Mouse (Mus musculus) embryonic facial prominence, embryonic 12.5 days (tissue): ENCODE measurements around the gene Pank2. TPM values are rescaled to one million over a fixed set of nuclear protein-coding genes. Genes with fewer than 3 reads are reported as not detected.
"Not testable (repeated sequence)": the region's sequence is repeated elsewhere in the genome, so short reads cannot be mapped to it uniquely, and the experiment has no call there.

Source experiments
- ATAC-seq: fragments of 200-750 bp; cut with Nextera tagmentation; 2 replicates; pipeline ENCODE4 v1.8.0; 2017; ENCODE audit not compliant: insufficient number of reproducible peaks, insufficient read depth, low FRiP score, low TSS enrichment
- H3K27ac ChIP-seq: fragments of 300-500 bp; sonication (generic); 2 replicates; pipeline ENCODE4 v1.5.1; 2016; ENCODE audit warnings: mild to moderate bottlenecking
- H3K27me3 ChIP-seq: fragments of 300-500 bp; sonication (generic); 2 replicates; pipeline ENCODE4 v1.6.1; 2016; ENCODE audit warnings: mild to moderate bottlenecking, moderate library complexity
- H3K36me3 ChIP-seq: fragments of 300-500 bp; sonication (generic); 2 replicates; pipeline ENCODE4 v1.6.1; 2016; ENCODE audit warnings: mild to moderate bottlenecking
- H3K4me1 ChIP-seq: fragments of 300-500 bp; sonication (generic); 2 replicates; pipeline ENCODE4 v1.6.1; 2016
- H3K4me2 ChIP-seq: fragments of 300-500 bp; sonication (generic); replicated peaks from 2 replicates; pipeline ENCODE4 v1.6.1; 2016; ENCODE audit warnings: mild to moderate bottlenecking, moderate library complexity
- H3K4me3 ChIP-seq: fragments of 300-500 bp; sonication (generic); 2 replicates; pipeline ENCODE4 v1.5.1; 2016; ENCODE audit warnings: mild to moderate bottlenecking
- H3K9ac ChIP-seq: fragments of 300-500 bp; sonication (generic); 2 replicates; pipeline ENCODE4 v1.6.1; 2016; ENCODE audit warnings: mild to moderate bottlenecking, moderate library complexity
- H3K9me3 ChIP-seq: fragments of 300-500 bp; sonication (generic); 2 replicates; pipeline ENCODE4 v1.6.1; 2016; ENCODE audit warnings: mild to moderate bottlenecking, moderate library complexity
- WGBS: fragments of 180-500 bp; shearing (Covaris S2); methylation state at CpG from one replicate; pipeline ENCODE4 v1.1.7; 2016; 5-methylcytosine and 5-hydroxymethylcytosine counted together
- polyA plus RNA-seq: library from polyadenylated mRNA; unstranded; fragments of >200 nt; fragmentation: Nextera tagmentation; extraction: Ambion mirVana; gene quantifications from 2 replicates; pipeline ENCODE4 v1.2.1, GENCODE M21; 2016

Gene Pank2
- polyA plus RNA-seq, 1 experiment from 2014 or later, result 61.8 TPM

GRCm38 (mm10) chr2:131300485-131300884, 38.2 kb downstream of the Pank2 start:
- Histone ChIP-seq H3K9me3 (no peaks in the 10 kb centered on the region), H3K27ac (no peak overlapping the region), H3K27me3 (no peaks in the 10 kb centered on the region), H3K9ac (no peak overlapping the region), H3K4me3 (no peak overlapping the region), H3K4me2 (no peak overlapping the region), H3K4me1 (no peaks in the 10 kb centered on the region), H3K36me3 (peaks cover 60% of the 10 kb centered on the region)
- ATAC-seq, result no peak
- WGBS, result 86% methylated on average over 2 of the region's 2 CpGs

DNA sequence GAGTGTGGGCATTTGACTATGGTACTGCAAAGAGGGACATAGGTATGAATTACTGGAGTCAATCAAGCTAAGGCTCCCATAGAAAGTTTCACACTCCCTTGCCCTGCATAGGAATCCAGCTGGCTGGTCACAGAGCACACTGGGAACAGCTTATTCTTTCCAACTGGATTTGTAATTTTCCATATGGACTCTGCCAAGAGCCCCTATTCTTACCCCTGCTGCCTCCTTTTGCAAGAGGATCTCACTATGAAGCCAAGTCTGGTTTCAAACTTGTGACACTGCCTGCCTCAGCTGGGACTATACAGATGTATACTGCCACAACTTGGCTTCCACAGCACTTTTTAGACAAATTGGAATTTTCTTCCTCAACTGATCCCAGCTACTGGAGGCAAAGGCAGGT, 39.3 kb downstream of the Pank2 start:
- Histone ChIP-seq H3K27ac (no peak overlapping the region), H3K27me3 (no peaks in the 10 kb centered on the region), H3K9ac (no peak overlapping the region), H3K4me3 (no peak overlapping the region), H3K4me2 (no peak overlapping the region), H3K4me1 (no peaks in the 10 kb centered on the region), H3K9me3 (no peaks in the 10 kb centered on the region), H3K36me3 (peaks cover 49% of the 10 kb centered on the region)
- ATAC-seq, result no peak

GRCm38 (mm10) chr2:131304497-131304896, 42.2 kb downstream of the Pank2 start:
- 88% methylated on average over 9 of the region's 9 CpGs for WGBS
- H3K4me1 ChIP-seq, result no peaks in the 10 kb centered on the region
- H3K4me2 ChIP-seq, result no peak overlapping the region
- ATAC-seq, result no peak
- no peak overlapping the region for H3K27ac ChIP-seq
- H3K9me3 ChIP-seq, result no peaks in the 10 kb centered on the region
- H3K27me3 ChIP-seq, result no peaks in the 10 kb centered on the region
- no peak overlapping the region for H3K4me3 ChIP-seq
- no peak overlapping the region for H3K9ac ChIP-seq
- peaks cover 32% of the 10 kb centered on the region for H3K36me3 ChIP-seq

DNA sequence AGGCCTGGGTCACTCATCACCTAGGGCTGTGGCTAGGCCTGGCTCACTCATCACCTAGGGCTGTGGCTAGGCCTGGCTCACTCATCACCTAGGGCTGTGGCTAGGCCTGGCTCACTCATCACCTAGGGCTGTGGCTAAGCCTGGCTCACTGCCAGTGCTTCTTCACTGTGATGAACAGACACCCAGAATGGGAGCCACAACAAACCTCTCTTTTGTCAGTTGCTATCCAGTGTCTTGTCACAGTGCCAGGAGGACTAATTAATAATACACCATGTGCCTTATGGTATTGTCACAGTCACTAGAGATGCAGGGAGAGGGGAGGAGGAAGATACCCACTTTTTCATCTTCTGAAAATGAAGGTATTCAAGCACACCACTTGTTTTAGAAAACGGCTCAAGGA, 42.9 kb downstream of the Pank2 start:
- not testable (repeated sequence) for H3K9ac ChIP-seq, H3K4me1 ChIP-seq, H3K4me2 ChIP-seq, H3K9me3 ChIP-seq, H3K27me3 ChIP-seq, ATAC-seq, H3K27ac ChIP-seq, H3K4me3 ChIP-seq
- H3K36me3 ChIP-seq, result peaks cover 32% of the 10 kb centered on the region
- 82% methylated on average over 1 of the region's 1 CpGs for WGBS

DNA sequence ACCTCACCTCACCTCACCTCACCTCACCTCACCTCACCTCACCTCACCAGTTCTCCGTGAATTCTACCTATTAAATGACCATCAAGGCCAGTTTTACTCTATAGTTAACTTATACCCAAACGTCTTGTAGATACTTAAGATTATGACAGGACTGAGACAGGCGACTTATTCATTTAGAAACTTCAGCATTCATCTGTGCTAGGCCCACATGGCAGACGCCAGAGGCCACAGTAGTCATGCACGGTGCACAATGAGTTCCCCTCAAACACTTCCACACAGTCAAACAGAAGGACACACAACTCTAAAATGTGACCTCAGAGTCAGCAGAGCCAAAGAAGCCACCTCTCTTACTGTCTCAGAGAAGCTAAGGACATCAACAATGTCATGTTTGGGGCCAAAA, 45.1 kb downstream of the Pank2 start:
- no peak overlapping the region for H3K4me3 ChIP-seq
- no peaks in the 10 kb centered on the region for H3K9me3 ChIP-seq
- no peak overlapping the region for H3K9ac ChIP-seq
- no peaks in the 10 kb centered on the region for H3K4me1 ChIP-seq
- H3K36me3 ChIP-seq, result peaks cover 20% of the 10 kb centered on the region
- no peaks in the 10 kb centered on the region for H3K27me3 ChIP-seq
- ATAC-seq, result no peak
- H3K4me2 ChIP-seq, result no peak overlapping the region
- H3K27ac ChIP-seq, result no peak overlapping the region
- 87% methylated on average over 5 of the region's 5 CpGs for WGBS

GRCm38 (mm10) chr2:131307822-131308221, 45.5 kb downstream of the Pank2 start:
- Histone ChIP-seq H3K4me3 (no peak overlapping the region), H3K4me2 (no peak overlapping the region), H3K27ac (no peak overlapping the region), H3K27me3 (no peaks in the 10 kb centered on the region), H3K4me1 (no peaks in the 10 kb centered on the region), H3K36me3 (peaks cover 16% of the 10 kb centered on the region), H3K9me3 (no peaks in the 10 kb centered on the region), H3K9ac (no peak overlapping the region)
- WGBS, result 58% methylated on average over 2 of the region's 2 CpGs
- ATAC-seq, result no peak

- Histone ChIP-seq H3K9ac (no peak overlapping the region), H3K9me3 (no peaks in the 10 kb centered on the region), H3K27ac (no peak overlapping the region), H3K36me3 (peaks cover 3% of the 10 kb centered on the region), H3K4me1 (no peaks in the 10 kb centered on the region), H3K4me2 (no peak overlapping the region), H3K27me3 (no peaks in the 10 kb centered on the region), H3K4me3 (no peak overlapping the region)
- no peak for ATAC-seq
- 57% methylated on average over 6 of the region's 6 CpGs for WGBS
These were observed 47.0 kb downstream of the Pank2 start for GRCm38 (mm10) chr2:131309296-131309695.

DNA sequence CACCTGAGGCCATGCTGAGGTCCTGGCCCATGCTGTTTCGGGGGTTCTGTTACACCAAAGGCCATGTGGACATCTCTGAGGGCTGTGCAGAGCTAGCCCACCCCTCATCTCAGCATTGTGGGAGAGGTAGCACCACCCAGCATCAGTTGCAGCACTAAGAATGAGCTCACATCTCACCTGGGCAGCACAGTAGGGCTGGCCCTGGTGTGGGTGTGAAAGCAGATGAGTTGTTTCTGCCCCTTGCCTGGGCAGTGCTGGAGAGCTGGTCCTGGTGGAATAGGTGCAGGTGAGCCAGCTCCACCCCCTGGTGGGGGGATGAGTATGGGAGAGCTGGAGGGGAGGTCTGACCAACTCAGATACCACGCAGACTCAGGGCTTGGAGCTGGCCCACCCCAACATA, 53.9 kb downstream of the Pank2 start:
- H3K36me3 ChIP-seq, result no peaks in the 10 kb centered on the region
- no peak overlapping the region for H3K4me3 ChIP-seq
- H3K4me2 ChIP-seq, result no peak overlapping the region
- no peaks in the 10 kb centered on the region for H3K4me1 ChIP-seq
- H3K27ac ChIP-seq, result no peak overlapping the region
- no peak overlapping the region for H3K9ac ChIP-seq
- H3K9me3 ChIP-seq, result peaks cover 6% of the 10 kb centered on the region
- H3K27me3 ChIP-seq, result no peaks in the 10 kb centered on the region
- WGBS, result 86% methylated on average over 2 of the region's 2 CpGs
- ATAC-seq, result no peak

DNA sequence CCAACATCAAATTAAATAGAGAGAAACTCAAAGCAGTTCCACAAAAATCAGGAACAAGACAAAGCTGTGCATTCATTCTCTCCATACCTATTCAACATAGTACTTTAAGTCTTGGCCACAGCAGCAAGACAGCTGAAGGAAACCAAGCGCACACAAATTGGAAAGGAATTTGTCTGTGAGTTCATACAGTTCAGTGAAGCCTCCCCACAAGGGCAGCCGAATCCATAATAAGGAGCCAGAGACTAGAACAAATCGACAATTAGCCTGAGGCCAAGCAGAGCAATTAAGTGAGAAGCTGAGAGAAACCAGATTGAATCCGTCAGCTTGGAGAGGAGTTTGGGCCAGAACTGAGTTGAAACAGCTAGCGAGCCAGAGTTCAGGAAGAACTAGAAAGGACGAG, 57.1 kb downstream of the Pank2 start:
- Histone ChIP-seq H3K4me2 (no peak overlapping the region), H3K9me3 (peaks cover 6% of the 10 kb centered on the region), H3K27ac (no peak overlapping the region), H3K4me1 (no peaks in the 10 kb centered on the region), H3K4me3 (no peak overlapping the region), H3K27me3 (no peaks in the 10 kb centered on the region), H3K36me3 (no peaks in the 10 kb centered on the region), H3K9ac (no peak overlapping the region)
- no peak for ATAC-seq
- WGBS, result 73% methylated on average over 6 of the region's 6 CpGs

DNA sequence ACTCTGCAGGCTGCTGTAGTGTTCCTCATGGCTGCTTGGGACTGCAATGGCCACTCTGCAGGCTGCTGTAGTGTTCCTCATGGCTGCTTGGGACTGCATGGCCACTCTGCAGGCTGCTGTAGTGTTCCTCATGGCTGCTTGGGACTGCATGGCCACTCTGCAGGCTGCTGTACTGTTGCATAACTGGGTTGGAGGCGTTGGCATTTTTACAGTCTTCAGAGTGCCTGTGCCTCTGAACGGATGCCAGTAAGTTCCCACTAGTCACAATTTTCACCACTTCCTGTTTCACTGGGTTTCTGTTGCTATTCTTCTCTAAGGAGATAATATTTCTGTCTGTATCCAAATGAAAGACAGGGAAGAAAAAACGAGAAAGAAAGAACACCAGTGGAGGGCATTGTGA, 58.9 kb downstream of the Pank2 start:
- H3K9me3 ChIP-seq, H3K9ac ChIP-seq, H3K4me2 ChIP-seq, H3K4me3 ChIP-seq, H3K36me3 ChIP-seq, H3K4me1 ChIP-seq, ATAC-seq, H3K27me3 ChIP-seq, H3K27ac ChIP-seq: not testable (repeated sequence)
- WGBS, result 73% methylated on average over 3 of the region's 3 CpGs

DNA sequence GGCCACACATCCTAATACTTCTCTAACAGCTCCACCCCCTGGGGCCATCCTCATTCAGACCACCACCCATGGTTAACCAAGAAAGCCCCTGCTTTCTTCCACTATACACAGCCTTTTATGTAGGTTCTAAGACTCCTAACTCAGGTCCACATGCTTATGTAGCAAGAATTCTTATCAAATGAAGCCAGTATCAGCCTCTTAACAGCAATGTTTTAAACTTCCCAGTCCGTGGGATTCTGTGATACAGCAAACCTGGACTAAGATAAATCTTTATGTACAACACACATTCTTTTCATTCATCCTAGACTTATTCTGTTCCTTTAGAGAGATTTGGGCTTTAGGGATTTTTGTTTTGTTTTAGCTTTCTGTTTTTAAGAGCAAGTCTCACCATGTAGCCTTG, 61.4 kb downstream of the Pank2 start:
- H3K36me3 ChIP-seq, result no peaks in the 10 kb centered on the region
- WGBS, result 76% methylated on average over 1 of the region's 1 CpGs
- no peaks in the 10 kb centered on the region for H3K4me1 ChIP-seq
- H3K27me3 ChIP-seq, result no peaks in the 10 kb centered on the region
- no peak overlapping the region for H3K4me3 ChIP-seq
- H3K4me2 ChIP-seq, result no peak overlapping the region
- H3K27ac ChIP-seq, result no peak overlapping the region
- no peak for ATAC-seq
- H3K9ac ChIP-seq, result no peak overlapping the region
- no peaks in the 10 kb centered on the region for H3K9me3 ChIP-seq

DNA sequence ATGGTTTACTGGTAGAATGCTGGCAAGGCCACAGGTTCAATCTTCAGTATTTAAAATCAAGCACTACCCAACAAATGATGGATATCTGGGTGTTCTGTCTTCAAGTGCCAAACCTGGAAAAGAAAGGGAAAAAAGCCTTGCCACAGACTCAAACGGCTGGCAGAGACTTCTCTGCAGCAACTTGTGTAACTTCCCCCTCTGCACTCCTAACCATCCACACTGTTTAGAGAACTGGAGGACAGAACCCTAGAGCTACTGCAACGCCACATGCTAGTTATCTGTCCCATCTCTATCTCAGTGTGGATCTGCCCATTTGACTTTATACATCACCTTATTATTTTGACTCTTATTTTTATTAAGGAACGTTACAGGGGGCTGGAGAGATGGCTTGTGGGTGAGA, 63.7 kb downstream of the Pank2 start:
- Histone ChIP-seq H3K36me3 (no peaks in the 10 kb centered on the region), H3K27me3 (no peaks in the 10 kb centered on the region), H3K9me3 (no peaks in the 10 kb centered on the region), H3K27ac (no peak overlapping the region), H3K9ac (no peak overlapping the region), H3K4me2 (no peak overlapping the region), H3K4me3 (no peak overlapping the region), H3K4me1 (no peaks in the 10 kb centered on the region)
- no peak for ATAC-seq
- WGBS, result 67% methylated on average over 3 of the region's 3 CpGs

GRCm38 (mm10) chr2:131328981-131329380, 66.7 kb downstream of the Pank2 start:
- H3K4me1 ChIP-seq, result no peaks in the 10 kb centered on the region
- 97% methylated on average over 1 of the region's 1 CpGs for WGBS
- ATAC-seq, result no peak

More at GRCm38 (mm10) chr2:131328981-131329380, 66.7 kb downstream of the Pank2 start:
- H3K9me3 ChIP-seq, result no peaks in the 10 kb centered on the region
- no peaks in the 10 kb centered on the region for H3K27me3 ChIP-seq
- H3K36me3 ChIP-seq, result no peaks in the 10 kb centered on the region
- no peak overlapping the region for H3K27ac ChIP-seq
- no peak overlapping the region for H3K4me3 ChIP-seq
- H3K9ac ChIP-seq, result no peak overlapping the region
- no peak overlapping the region for H3K4me2 ChIP-seq
